In genomic region chr11:76213841-76214240, GRCm38 (mm10) we compare ENCODE assay signal across 24 mouse cellular contexts. TPM values are rescaled to one million over a fixed set of nuclear protein-coding genes. Genes with fewer than 3 reads are reported as not detected.
DNase-seq lines count a peak whose midpoint lies in the region; ATAC-seq lines count a peak whose summit lies in the region.
"Had no signal": no experiment of that assay in that cellular context is flagged by ENCODE, and none has a peak within 500 bp of the region (broad histone marks: within the 10 kb centered on the region; RNA-seq: fewer than 3 reads in every experiment).

No protein-coding gene starts in this region.

- peak; percentile 61 for DNase-seq in heart, embryonic 10.5 days (ENCODE audit: low spot score)
- no peak for DNase-seq in heart, postnatal 14 days
- DNase-seq in midbrain, embryonic 10.5 days (ENCODE audit: low spot score) = peak; percentile 38
- no peak for DNase-seq in midbrain, embryonic 14.5 days
- peak; percentile 35 for DNase-seq in embryo, embryonic 9.5 days (ENCODE audit: extremely low spot score)
- no peak for DNase-seq in kidney, postnatal 25 days
- DNase-seq in spleen, adult 18-20 months = no peak
- DNase-seq: adrenal gland, adult 2 months; adrenal gland, postnatal 10 days; adrenal gland, postnatal 25 days; cerebellum, adult 11 months; cerebellum, adult 18-20 months; cerebellum, adult 8-10 months; cerebellum, adult 9-11 months; cerebellum, postnatal 14 days; cerebellum, postnatal 36 days had no signal

- no peak overlapping the region for H3K9ac ChIP-seq in midbrain, embryonic 14.5 days (replicated peaks; ENCODE audit: low read length)
- H3K9ac ChIP-seq: embryonic facial prominence, embryonic 13.5 days; embryonic facial prominence, embryonic 15.5 days; forebrain, embryonic 12.5 days had no signal

- H3K36me3 ChIP-seq in heart, embryonic 10.5 days = peaks cover 59% of the 10 kb centered on the region
- peaks cover 60% of the 10 kb centered on the region for H3K36me3 ChIP-seq in midbrain, embryonic 10.5 days
- H3K36me3 ChIP-seq in midbrain, embryonic 14.5 days (ENCODE audit: control insufficient read depth, insufficient read depth, low read length) = peaks cover 37% of the 10 kb centered on the region

- H3K4me2 ChIP-seq in midbrain, embryonic 14.5 days (ENCODE audit: low read length) = no peak overlapping the region
- H3K4me2 ChIP-seq: embryonic facial prominence, embryonic 13.5 days; embryonic facial prominence, embryonic 15.5 days; forebrain, embryonic 12.5 days had no signal

- intact Hi-C loops in heart, postnatal 14 days (cut with DNase I) = no loop called here

- no peak overlapping the region for H3K4me3 ChIP-seq in heart, embryonic 10.5 days
- no peak overlapping the region for H3K4me3 ChIP-seq in midbrain, embryonic 10.5 days
- H3K4me3 ChIP-seq in midbrain, embryonic 14.5 days (replicated peaks; ENCODE audit: low read depth, low read length) = no peak overlapping the region
- H3K4me3 ChIP-seq: embryonic facial prominence, embryonic 13.5 days; embryonic facial prominence, embryonic 15.5 days; erythroblast, embryonic 14.5 days; forebrain, embryonic 10.5 days; forebrain, embryonic 12.5 days had no signal

- no peak for ATAC-seq in midbrain, embryonic 14.5 days (ENCODE audit: low FRiP score, low TSS enrichment)
- ATAC-seq: forebrain, embryonic 14.5 days; forebrain, embryonic 16.5 days had no signal

- WGBS in heart, embryonic 10.5 days = 83% methylated on average over 5 of the region's 5 CpGs
- WGBS in midbrain, embryonic 10.5 days = 43% methylated on average over 5 of the region's 5 CpGs
- 7% methylated on average over 5 of the region's 5 CpGs for WGBS in midbrain, embryonic 14.5 days

- no peak overlapping the region for H3K27ac ChIP-seq in heart, embryonic 10.5 days
- no peak overlapping the region for H3K27ac ChIP-seq in midbrain, embryonic 10.5 days (replicated peaks)
- no peak overlapping the region for H3K27ac ChIP-seq in midbrain, embryonic 14.5 days (replicated peaks; ENCODE audit: low read depth, low read length)
- H3K27ac ChIP-seq: embryonic facial prominence, embryonic 13.5 days; embryonic facial prominence, embryonic 15.5 days; forebrain, embryonic 10.5 days; forebrain, embryonic 12.5 days had no signal

- H3K4me1 ChIP-seq in heart, embryonic 10.5 days = peaks cover 14% of the 10 kb centered on the region
- peaks cover 41% of the 10 kb centered on the region for H3K4me1 ChIP-seq in midbrain, embryonic 10.5 days
- peaks cover 5% of the 10 kb centered on the region; the same call in 1 of the 2 replicates for H3K4me1 ChIP-seq in midbrain, embryonic 14.5 days (ENCODE audit: control insufficient read depth, insufficient read depth, low read length)

- H3K27me3 ChIP-seq in heart, embryonic 10.5 days (ENCODE audit: insufficient read depth, poor library complexity, severe bottlenecking) = no peaks in the 10 kb centered on the region
- H3K27me3 ChIP-seq in midbrain, embryonic 10.5 days (ENCODE audit: low read depth, poor library complexity, severe bottlenecking) = peaks cover 36% of the 10 kb centered on the region
- H3K27me3 ChIP-seq in midbrain, embryonic 14.5 days (ENCODE audit: control insufficient read depth, insufficient read depth, low read length) = no peaks in the 10 kb centered on the region
- H3K27me3 ChIP-seq: embryonic facial prominence, embryonic 13.5 days; embryonic facial prominence, embryonic 15.5 days; forebrain, embryonic 12.5 days had no signal

- no peaks in the 10 kb centered on the region for H3K9me3 ChIP-seq in heart, embryonic 10.5 days
- H3K9me3 ChIP-seq in midbrain, embryonic 10.5 days (replicated peaks) = no peaks in the 10 kb centered on the region
- no peaks in the 10 kb centered on the region for H3K9me3 ChIP-seq in midbrain, embryonic 14.5 days (ENCODE audit: control insufficient read depth, low read length)
- H3K9me3 ChIP-seq: embryonic facial prominence, embryonic 13.5 days; embryonic facial prominence, embryonic 15.5 days; forebrain, embryonic 10.5 days; forebrain, embryonic 12.5 days had no signal

RNA-seq across cellular contexts. Expression of gene Dbil5, which starts 3.6 kb away (rescaled TPM):
- polyA plus RNA-seq in heart, embryonic 10.5 days (2016; fragmentation: Nextera tagmentation; extraction: Ambion mirVana) = 0.80 and 1.1 TPM in 2 replicates
- total RNA-seq in heart, postnatal 14 days (2021) = not detected
- polyA plus RNA-seq in midbrain, embryonic 10.5 days (2016; fragmentation: Nextera tagmentation; extraction: Ambion mirVana) = 0.88 TPM in 1 of 2 replicates, not detected in the other
- 1.1 TPM in 1 of 2 replicates, not detected in the other for polyA plus RNA-seq in midbrain, embryonic 14.5 days (2014; fragmentation: Nextera tagmentation; extraction: Ambion mirVana)
- total RNA-seq: common myeloid progenitor, adult 5-6 weeks had no signal
- polyA plus RNA-seq: adrenal gland, adult 2 months; erythroblast, embryonic 14.5 days; forebrain, embryonic 14.5 days; forebrain, embryonic 16.5 days had no signal

RNA-seq across cellular contexts. Expression of gene Gemin4, which starts 3.6 kb away (rescaled TPM):
- 40.0 and 42.1 TPM in 2 replicates for polyA plus RNA-seq in heart, embryonic 10.5 days (2016; fragmentation: Nextera tagmentation; extraction: Ambion mirVana)
- total RNA-seq in heart, postnatal 14 days (2021) = 1 to 10 TPM; 1.8 to 2.6 TPM
- 45.4 and 51.3 TPM in 2 replicates for polyA plus RNA-seq in midbrain, embryonic 10.5 days (2016; fragmentation: Nextera tagmentation; extraction: Ambion mirVana)
- 13.4 and 20.0 TPM in 2 replicates for polyA plus RNA-seq in midbrain, embryonic 14.5 days (2014; fragmentation: Nextera tagmentation; extraction: Ambion mirVana)

RNA-seq across cellular contexts. Expression of gene Mrm3, which starts 29.7 kb away (rescaled TPM):
- polyA plus RNA-seq in heart, embryonic 10.5 days (2016; fragmentation: Nextera tagmentation; extraction: Ambion mirVana) = 27.8 and 29.1 TPM in 2 replicates
- 10 to 100 TPM; 20.6 to 22.8 TPM for total RNA-seq in heart, postnatal 14 days (2021)
- 23.4 and 24.5 TPM in 2 replicates for polyA plus RNA-seq in midbrain, embryonic 10.5 days (2016; fragmentation: Nextera tagmentation; extraction: Ambion mirVana)
- polyA plus RNA-seq in midbrain, embryonic 14.5 days (2014; fragmentation: Nextera tagmentation; extraction: Ambion mirVana) = 21.0 and 22.7 TPM in 2 replicates

RNA-seq across cellular contexts. Expression of gene Glod4, which starts 29.7 kb away (rescaled TPM):
- polyA plus RNA-seq in heart, embryonic 10.5 days (2016; fragmentation: Nextera tagmentation; extraction: Ambion mirVana) = 126 and 135 TPM in 2 replicates
- 10 to 100 TPM; 37.7 to 44.7 TPM for total RNA-seq in heart, postnatal 14 days (2021)
- 130 and 135 TPM in 2 replicates for polyA plus RNA-seq in midbrain, embryonic 10.5 days (2016; fragmentation: Nextera tagmentation; extraction: Ambion mirVana)
- 114 and 141 TPM in 2 replicates for polyA plus RNA-seq in midbrain, embryonic 14.5 days (2014; fragmentation: Nextera tagmentation; extraction: Ambion mirVana)

RNA-seq across cellular contexts. Expression of gene Fam57a, which starts 34.4 kb away (rescaled TPM):
- polyA plus RNA-seq in heart, embryonic 10.5 days (2016; fragmentation: Nextera tagmentation; extraction: Ambion mirVana) = 32.7 and 35.9 TPM in 2 replicates
- total RNA-seq in heart, postnatal 14 days (2021) = 1 to 10 TPM; 6.3 to 6.6 TPM
- polyA plus RNA-seq in midbrain, embryonic 10.5 days (2016; fragmentation: Nextera tagmentation; extraction: Ambion mirVana) = 32.2 and 32.4 TPM in 2 replicates
- 25.7 and 27.3 TPM in 2 replicates for polyA plus RNA-seq in midbrain, embryonic 14.5 days (2014; fragmentation: Nextera tagmentation; extraction: Ambion mirVana)
- polyA plus RNA-seq: erythroblast, embryonic 14.5 days had no signal

Comparison
In these comparisons a context has a peak if more than half of its experiments do, and no peak if none do; other contexts are left out.
1. DNase-seq: peak in heart, embryonic 10.5 days (single experiment), midbrain, embryonic 10.5 days (single experiment) and embryo, embryonic 9.5 days (single experiment); none in heart, postnatal 14 days (0 of 2), midbrain, embryonic 14.5 days (single experiment), kidney, postnatal 25 days (0 of 2) and spleen, adult 18-20 months (0 of 2).